Mouse (Mus musculus) cerebellum, postnatal 14 days (tissue): Measurements from ENCODE around the gene Lgals1.
A peak's percentile ranks its signal among the peaks of the same experiment; 100 is the strongest.
"Not testable (repeated sequence)": the region's sequence is repeated elsewhere in the genome, so short reads cannot be mapped to it uniquely, and the experiment has no call there.

ENCODE experiments used
- DNase-seq, 2 experiments: peaks; one replicate each; pipeline ENCODE4 v3.0.0; 2021; ENCODE audit warnings: mixed read lengths in 2 of 2

Lgals1 gene

DNA sequence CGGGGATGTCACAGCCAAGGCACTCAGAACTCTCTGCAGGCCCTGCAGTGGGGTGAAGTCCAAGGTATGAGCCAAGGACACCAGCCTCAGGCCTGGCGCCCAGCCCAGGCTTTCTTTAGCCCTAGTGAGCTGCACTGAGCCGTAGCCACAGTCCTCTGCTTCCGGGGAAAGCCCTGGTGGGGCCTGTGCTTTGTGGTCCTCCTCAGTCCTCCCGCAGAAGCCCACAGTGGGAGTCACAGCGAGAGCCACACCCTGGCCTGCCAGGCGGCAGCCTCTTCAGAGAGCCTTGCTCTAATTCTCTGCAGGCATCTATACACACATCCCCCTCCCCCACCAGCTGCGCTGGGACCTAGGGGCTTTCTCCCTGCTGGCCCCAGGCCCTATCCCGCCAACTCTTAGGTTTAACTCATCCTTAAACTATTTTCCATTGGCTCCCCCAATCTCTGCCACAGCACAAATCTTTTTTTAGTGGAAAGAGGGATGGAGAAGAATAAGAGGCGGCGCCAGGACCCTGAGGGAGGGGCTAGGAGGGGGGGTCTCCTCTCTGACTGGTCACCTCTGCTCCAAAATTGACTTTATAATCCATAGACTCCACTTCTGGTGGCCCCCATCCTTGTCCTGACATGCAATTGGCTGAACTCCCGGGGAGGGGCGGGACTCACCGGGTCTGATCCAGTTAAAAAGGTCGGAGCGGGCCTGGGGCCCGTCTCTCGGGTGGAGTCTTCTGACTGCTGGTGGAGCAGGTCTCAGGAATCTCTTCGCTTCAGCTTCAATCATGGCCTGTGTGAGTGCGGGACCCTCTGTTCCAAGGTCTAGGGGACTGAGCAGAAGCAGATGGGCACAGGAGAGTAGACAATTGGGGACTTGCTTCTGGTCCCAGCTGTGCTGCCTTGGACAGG is at the start of gene Lgals1:
TSS of gene Lgals1 (plus strand) at position 705 of the 899 bp plus-strand sequence.
- DNase-seq: peak; percentile 84 to 88

DNA sequence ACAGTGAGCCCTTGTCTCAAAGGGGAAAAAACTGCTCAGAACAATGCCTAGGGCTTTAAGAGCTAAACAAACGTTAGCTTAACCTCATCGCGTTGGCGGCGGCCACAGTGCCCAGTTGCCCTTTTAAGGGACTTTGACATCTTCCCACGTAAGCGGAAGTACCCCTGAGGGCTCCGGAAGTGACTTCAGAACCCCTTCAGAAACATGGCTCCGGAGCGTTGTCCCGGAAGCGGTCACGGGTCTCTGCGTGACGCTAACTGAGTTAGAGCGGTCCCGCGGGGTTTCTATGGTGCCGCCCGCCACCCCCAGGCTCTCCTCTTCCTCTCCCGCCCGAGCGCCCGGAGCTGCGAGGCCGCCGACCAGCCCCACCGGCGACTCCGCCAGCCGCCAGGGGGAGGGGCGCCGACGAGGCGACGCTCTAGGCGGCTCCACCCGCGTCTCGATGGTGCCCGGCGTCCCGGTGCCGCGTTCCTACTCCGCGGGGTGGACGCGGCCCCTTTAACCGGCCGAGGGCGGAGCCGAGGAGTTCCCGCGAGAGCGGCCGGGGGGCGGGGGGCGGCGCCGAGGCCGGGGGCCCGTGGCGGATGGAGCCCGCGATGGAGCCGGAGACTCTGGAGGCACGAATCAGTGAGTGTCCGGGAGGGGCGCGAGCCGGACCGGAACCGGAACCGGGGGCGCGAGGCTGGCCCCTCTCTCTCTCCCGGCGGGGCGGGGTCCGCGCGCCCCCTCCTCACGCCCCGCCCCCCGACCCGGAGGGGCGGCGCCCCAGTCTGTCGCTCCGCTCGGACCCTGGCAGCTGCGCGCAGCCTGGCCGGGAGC is 49.3 kb upstream of the Lgals1 start, which contains the start of gene Gga1:
TSS of gene Gga1 (plus strand) at position 200 of the 819 bp plus-strand sequence.
- DNase-seq: peak; percentile 96 to 97

DNA sequence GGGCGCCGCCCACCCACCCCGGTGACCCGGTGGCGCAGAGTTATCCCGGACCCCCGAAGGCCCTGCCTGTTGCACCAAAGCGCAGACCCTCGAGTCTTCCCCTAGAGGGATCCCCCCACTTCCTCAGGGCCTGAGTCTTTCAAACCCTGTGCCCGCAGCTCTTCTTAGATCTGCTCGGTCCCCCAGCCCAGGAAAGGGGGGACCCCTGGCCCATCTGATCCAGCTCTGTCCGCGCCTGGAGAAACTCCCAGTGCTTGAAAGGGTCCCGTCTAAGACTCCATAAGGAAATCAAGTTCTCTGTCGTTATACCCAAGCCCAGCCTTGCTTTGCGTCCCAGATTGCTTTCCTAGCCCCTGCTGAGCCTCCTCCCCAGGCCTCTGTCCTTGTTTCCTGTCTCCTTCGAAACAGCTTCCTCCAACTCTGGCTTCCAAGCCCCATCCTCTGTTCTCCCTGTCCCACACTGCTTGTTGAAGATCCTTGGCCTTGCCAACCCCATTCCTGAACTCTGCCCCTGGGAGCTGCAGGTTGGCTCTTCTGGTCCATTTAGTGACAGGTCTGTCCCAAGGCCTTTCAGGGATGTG is 48.6 kb upstream of the Lgals1 start:
- no peak for DNase-seq

DNA sequence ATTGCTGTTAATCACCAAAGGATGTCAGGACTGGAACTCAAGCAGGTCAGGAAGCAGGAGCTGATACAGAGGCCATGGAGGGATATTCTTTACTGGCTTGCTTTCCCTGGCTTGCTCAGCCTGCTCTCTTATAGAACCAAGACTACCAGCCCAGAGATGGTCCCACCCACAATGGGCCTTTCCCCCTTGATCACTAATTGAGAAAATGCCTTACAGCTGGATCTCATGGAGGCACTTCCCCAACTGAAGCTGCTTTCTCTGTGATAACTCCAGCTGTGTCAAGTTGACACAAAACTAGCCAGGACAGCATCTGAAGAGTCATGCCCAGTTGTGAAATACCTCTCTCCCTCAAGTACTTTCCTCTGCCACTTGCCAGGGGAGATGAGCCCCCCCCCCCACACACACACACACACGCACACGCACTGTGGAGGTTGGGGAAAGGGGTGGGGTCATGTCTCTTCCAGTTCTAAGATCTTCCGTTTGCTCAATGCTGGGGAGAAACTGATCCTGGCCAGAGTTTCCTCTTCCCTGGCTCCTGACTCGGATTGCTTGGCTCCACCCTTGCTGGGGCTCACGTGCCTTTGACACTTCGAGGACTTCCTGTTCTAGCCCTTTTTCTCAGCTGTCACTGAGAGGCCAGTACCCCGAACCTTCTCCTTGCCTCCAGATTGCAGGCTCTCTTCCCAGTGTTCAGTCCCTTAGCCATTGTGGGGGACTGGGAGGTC is 47.6 kb upstream of the Lgals1 start:
- not testable (repeated sequence) for DNase-seq

GRCm38 (mm10) chr15:78880432-78880831 is 46.1 kb upstream of the Lgals1 start:
- peak in 1 of 2 experiments; percentile 44 for DNase-seq

DNA sequence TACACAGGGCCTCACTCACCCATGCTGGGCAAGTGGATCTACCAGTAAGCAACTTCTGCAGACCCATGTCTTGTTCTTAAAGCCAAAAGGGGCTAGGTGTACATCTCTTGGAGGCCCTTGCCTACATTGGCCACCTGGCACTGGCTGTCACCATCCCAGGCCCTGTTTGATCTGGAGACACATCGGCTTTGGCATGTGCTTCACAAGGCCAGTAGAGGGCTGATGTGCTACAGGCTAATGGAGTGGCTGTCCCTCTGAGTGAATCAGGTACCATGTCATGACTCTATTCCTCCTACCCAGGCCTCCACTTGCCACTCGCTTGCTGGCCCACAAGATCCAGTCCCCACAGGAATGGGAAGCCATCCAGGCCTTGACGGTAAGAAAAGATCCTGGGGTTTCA is 44.7 kb upstream of the Lgals1 start:
- DNase-seq: no peak

DNA sequence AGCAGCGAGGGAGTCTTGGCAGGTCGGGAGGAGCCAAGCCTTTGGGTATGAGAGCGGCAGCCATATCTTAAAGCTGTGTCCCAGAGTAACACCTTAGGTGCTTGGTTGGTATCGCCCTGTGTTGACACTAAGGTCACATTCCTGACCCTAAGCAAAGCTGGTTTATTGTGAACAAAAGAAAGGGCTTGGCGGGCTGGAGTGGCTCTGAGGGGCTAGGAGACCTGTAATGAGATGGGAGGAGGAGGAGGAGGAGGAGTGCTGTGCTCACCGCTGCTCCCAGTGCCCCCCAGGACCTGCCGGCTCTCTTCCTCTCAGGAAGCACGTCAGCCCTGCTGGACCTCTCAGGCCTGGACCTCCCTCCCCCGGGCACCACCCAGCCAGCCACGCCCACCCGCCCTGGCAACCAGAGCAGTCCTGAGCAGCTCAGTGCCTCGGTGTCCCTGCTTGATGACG is 37.1 kb upstream of the Lgals1 start:
- no peak for DNase-seq

GRCm38 (mm10) chr15:78892440-78892839 is 34.1 kb upstream of the Lgals1 start:
- no peak for DNase-seq

GRCm38 (mm10) chr15:78894726-78895125 is 31.8 kb upstream of the Lgals1 start:
- DNase-seq: no peak

DNA sequence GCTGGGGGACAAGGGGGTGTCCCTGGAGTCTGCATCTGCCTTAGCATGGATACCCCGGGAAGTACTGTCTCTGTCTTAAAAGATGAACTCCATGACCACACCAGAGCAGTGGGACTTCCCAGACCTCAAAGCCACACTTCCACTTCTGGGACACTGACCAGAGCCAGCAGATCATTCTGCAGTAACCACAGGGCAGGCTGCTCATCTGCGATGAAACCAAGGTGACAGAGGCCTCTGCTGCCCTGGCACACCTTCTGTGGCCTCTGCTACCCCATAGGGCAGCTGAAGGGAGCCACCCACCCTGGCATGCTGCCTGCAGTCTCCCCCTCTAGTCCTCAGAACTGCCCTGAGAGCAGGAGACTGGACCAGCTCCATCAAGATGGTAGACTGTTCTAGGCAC is 30.8 kb upstream of the Lgals1 start:
- peak in 1 of 2 experiments; percentile 46 for DNase-seq

GRCm38 (mm10) chr15:78896149-78896548 is 30.4 kb upstream of the Lgals1 start:
- no peak for DNase-seq

- no peak for DNase-seq
These were observed 29.0 kb upstream of the Lgals1 start for GRCm38 (mm10) chr15:78897488-78897887.

DNA sequence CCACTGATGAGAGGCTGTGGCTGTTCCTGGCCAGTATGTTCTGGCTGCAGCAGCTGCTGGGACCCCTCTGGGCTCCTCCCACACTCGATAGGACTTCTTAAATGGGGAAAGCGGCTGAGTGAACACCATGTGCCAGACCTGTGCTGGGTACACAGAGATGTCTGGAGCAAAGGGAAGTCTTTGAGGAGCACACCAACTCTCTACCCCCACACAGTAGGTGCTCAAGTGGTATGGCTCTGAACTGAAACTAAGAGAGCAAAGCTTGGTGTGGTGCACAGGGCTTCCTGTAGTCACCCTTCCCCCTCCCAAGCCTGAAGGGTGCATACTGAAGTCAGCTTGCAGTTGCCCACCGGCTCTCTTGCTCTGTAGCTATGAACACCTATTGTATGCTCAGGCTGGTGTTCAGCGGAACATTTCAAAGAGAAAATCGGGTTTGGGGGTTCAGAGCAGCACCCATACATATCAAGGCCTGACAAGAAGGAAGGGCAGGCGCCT is 28.0 kb upstream of the Lgals1 start:
- no peak for DNase-seq

GRCm38 (mm10) chr15:78899409-78899739 is 27.2 kb upstream of the Lgals1 start, which contains the start of gene Gm49510:
TSS of gene Gm49510 (plus strand) at chr15:78899667.
- no peak for DNase-seq

DNA sequence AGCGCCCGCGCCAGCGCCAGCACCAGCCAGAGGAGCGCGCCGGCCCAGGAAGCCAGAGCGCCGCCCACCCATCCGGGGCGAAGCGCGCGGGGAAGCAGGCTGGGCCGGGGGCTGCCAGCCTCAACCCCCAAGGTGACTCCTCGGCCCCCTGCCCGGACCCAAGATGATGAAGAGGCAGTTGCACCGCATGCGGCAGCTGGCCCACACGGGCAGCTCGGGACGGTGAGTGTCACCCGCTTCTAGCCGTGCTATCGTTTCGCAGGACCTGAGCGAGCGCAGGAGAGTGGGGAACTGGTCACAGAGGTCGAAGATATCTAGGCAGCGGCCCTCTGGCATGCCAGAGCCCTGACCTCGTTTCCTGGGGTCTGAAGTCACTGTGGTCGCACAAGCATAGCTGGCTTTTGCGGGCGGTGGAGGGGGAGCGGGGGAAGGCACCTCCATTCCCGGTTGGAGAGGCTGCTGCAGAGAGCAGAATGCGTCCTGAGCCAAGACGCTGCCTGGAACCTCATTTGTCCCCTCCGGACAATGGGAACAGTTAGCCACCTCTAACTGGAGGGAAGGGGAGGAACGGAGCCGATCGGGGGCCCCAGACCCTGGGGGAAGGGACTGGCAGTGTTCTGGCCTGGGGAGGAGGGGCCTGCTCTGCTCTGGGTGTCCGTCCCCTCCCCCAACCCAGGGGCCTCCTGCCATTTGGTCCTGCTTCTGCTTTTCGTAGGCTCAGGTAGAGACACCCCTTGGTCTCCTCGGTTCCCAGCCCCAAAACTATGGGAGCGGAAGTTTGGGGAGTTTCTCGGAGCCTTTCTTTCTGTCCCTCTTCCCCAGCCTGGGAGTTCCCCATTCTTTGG is 26.6 kb upstream of the Lgals1 start, which contains the start of gene Sh3bp1:
TSS of gene Sh3bp1 (plus strand) at position 29 of the 845 bp plus-strand sequence.
- DNase-seq: peak; percentile 48 to 53

DNA sequence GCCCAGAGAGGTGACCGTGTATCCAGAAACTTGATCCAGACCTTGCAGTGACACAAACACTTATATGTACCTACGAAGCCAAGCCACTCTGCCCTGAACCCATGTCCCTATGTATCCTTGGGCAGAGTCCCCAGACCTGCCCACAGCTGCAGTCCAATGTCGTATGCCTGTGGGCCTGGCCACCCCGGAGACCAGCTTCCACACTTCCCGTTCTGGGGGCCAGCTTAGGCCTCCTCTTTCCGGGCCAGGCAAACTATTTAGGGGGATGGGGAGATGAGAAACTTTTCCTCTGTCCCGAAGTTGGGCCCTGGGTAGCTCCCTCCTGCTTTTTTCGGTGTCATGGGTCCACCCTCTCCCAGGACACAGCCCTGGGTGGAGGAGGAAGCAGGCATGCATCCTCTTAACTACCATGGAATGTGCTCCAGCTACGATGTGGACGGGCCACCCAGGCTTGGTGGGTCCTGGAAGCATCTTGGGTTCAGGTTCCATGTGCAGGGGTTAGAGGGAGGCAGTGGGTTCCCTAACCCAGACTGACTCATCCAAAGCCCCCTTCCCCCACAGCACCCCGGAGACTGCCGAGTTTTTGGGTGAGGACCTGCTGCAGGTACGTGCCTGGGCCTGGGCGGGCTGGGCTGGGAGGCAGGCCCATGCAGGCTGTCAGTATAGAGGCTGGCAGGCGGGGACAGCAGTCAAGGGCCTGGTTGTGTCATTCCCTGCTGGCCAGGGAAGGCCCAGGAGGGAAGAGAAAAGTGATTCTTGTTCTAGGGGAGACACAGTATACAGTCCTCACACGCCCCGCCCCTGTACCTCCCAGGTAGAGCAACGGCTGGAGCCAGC is 25.7 kb upstream of the Lgals1 start:
- DNase-seq: no peak

GRCm38 (mm10) chr15:78901422-78901789 is 25.1 kb upstream of the Lgals1 start:
- no peak for DNase-seq

DNA sequence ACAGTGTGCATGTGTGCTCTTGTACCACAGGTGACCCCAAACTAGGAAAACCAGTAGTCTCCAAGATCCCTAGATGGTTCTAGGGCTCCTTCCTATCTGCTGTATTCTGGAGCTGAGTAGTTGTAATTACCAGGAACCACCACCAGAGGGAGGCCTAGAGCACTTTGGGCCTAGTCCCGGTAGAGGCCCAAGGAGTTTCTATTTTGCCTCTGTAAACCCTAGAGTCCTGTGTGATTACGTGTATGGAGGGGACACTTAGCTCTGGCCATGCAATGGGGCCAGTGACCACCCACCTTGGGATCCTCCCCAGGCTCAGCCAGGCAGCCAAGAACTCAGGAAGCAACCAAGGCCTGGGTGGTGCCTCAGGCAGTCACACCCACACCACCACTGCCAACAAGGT is 23.3 kb upstream of the Lgals1 start:
- peak; percentile 93 to 95 for DNase-seq

DNA sequence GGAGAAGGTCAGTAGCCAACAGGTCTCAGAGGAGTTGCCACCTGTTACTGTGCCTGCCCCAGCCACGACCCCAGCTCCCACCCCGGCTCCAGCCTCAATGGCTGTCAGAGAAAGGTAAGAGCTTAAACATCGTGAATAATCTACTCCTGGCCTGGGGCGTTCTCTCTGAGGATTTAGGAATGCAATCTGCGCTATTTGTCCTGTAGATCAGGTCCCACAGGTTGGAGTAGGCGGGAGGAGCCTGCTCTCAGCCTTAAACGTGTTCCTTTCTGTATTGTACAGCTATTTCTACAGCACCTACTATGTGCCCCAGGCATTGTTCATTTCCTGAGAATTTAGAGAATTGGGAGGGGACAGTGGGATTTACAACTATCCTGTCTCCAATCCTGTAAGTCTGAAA is 18.1 kb upstream of the Lgals1 start:
- no peak for DNase-seq

DNA sequence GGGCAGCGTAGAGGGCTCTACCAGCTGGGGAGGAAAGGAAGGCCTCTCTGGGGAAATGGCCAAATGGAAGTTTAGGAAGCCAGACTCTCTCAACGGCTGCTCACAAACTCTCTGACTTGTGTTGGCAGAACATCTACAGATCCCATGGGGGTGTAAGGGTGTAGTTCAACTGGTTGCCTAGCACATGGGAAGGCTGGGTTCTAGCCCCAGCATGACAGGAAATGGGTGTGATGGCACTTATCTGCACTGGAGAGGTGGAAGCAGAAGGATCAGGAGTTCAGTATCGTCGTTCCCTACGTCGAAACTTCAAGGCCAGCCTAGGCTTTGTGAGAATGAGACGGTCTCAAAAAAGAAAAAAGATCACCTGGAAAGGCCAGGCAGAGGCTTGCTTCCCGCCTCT is 17.5 kb upstream of the Lgals1 start:
- no peak for DNase-seq
